Mouse (Mus musculus): ENCODE measurements around the gene Gm45208. TPM values are rescaled to one million over a fixed set of nuclear protein-coding genes. Genes with fewer than 3 reads are reported as not detected.

Gene Gm45208
- polyA plus RNA-seq, 1 experiment = 0.22 TPM

GRCm38 (mm10) chrX:7762137-7762920 lies 40.3 kb downstream of the Gm45208 start, which contains the start of gene Tfe3:
Gene Tfe3 (plus strand): TSS chrX:7762560.
- Histone ChIP-seq H3K4me3 (ENCODE audit: insufficient read depth, poor library complexity, severe bottlenecking) (peak within 1 kb of the TSS; percentile 66), H3ac (ENCODE audit: control insufficient read depth, insufficient read length, low read depth) (peak within 1 kb of the TSS; percentile 97), H3K36me3 (ENCODE audit: control insufficient read depth, insufficient read depth) (peaks cover 11% of the 10 kb centered on the region), H3K27me3 (ENCODE audit: control insufficient read depth, insufficient read depth, insufficient read length) (no peaks in the 10 kb centered on the region), H3K79me2 (ENCODE audit: control insufficient read depth, insufficient read depth) (peaks cover 42% of the 10 kb centered on the region), H3K79me3 (ENCODE audit: low read depth) (peaks cover 21% of the 10 kb centered on the region)
- no peak for TF ChIP-seq MAX (IDR thresholded peaks at IDR 0.05)
- TF ChIP-seq CEBPB (IDR thresholded peaks at IDR 0.05; ENCODE audit: low read depth) = no peak
- no peak for TF ChIP-seq MYOD1 (IDR thresholded peaks at IDR 0.05; ENCODE audit: control insufficient read depth, insufficient read length, low read depth)
- TF ChIP-seq MYOG (IDR thresholded peaks at IDR 0.05; ENCODE audit: control insufficient read depth, extremely low read depth, insufficient read length) = no peak
- TF ChIP-seq FOSL1 (IDR thresholded peaks at IDR 0.05; ENCODE audit: insufficient read depth, low read length, poor library complexity, severe bottlenecking) = no peak
- TF ChIP-seq CTCF (IDR thresholded peaks at IDR 0.05; ENCODE audit: control insufficient read depth, insufficient read depth, insufficient read length) = no peak
- no peak for TF ChIP-seq USF1 (IDR thresholded peaks at IDR 0.05; ENCODE audit: low read depth)

GRCm38 (mm10) chrX:7762921-7763197 lies 40.8 kb downstream of the Gm45208 start:
- Histone ChIP-seq H3K79me3 (ENCODE audit: low read depth) (peaks cover 21% of the 10 kb centered on the region), H3K4me3 (ENCODE audit: insufficient read depth, poor library complexity, severe bottlenecking) (peak overlapping the region; percentile 66), H3ac (ENCODE audit: control insufficient read depth, insufficient read length, low read depth) (peak overlapping the region; percentile 97), H3K36me3 (ENCODE audit: control insufficient read depth, insufficient read depth) (peaks cover 17% of the 10 kb centered on the region), H3K79me2 (ENCODE audit: control insufficient read depth, insufficient read depth) (peaks cover 42% of the 10 kb centered on the region), H3K27me3 (ENCODE audit: control insufficient read depth, insufficient read depth, insufficient read length) (no peaks in the 10 kb centered on the region)
- TF ChIP-seq MYOD1 (IDR thresholded peaks at IDR 0.05; ENCODE audit: control insufficient read depth, insufficient read length, low read depth) = no peak
- TF ChIP-seq MYOG (IDR thresholded peaks at IDR 0.05; ENCODE audit: control insufficient read depth, extremely low read depth, insufficient read length) = no peak
- TF ChIP-seq FOSL1 (IDR thresholded peaks at IDR 0.05; ENCODE audit: insufficient read depth, low read length, poor library complexity, severe bottlenecking) = no peak

GRCm38 (mm10) chrX:7763631-7764393 lies 41.8 kb downstream of the Gm45208 start:
- Histone ChIP-seq H3K79me2 (ENCODE audit: control insufficient read depth, insufficient read depth) (peaks cover 42% of the 10 kb centered on the region), H3K36me3 (ENCODE audit: control insufficient read depth, insufficient read depth) (peaks cover 25% of the 10 kb centered on the region), H3ac (ENCODE audit: control insufficient read depth, insufficient read length, low read depth) (peak overlapping the region; percentile 97), H3K4me3 (ENCODE audit: insufficient read depth, poor library complexity, severe bottlenecking) (peak overlapping the region; percentile 66), H3K27me3 (ENCODE audit: control insufficient read depth, insufficient read depth, insufficient read length) (no peaks in the 10 kb centered on the region), H3K79me3 (ENCODE audit: low read depth) (peaks cover 21% of the 10 kb centered on the region)
- TF ChIP-seq CTCF (IDR thresholded peaks at IDR 0.05; ENCODE audit: control insufficient read depth, insufficient read depth, insufficient read length) (no peak), CEBPB (IDR thresholded peaks at IDR 0.05; ENCODE audit: low read depth) (peak; percentile 44), USF1 (IDR thresholded peaks at IDR 0.05; ENCODE audit: low read depth) (no peak), MYOG (IDR thresholded peaks at IDR 0.05; ENCODE audit: control insufficient read depth, extremely low read depth, insufficient read length) (no peak)

GRCm38 (mm10) chrX:7764657-7765280 lies 42.7 kb downstream of the Gm45208 start:
- Histone ChIP-seq H3K79me2 (ENCODE audit: control insufficient read depth, insufficient read depth) (peaks cover 42% of the 10 kb centered on the region), H3K36me3 (ENCODE audit: control insufficient read depth, insufficient read depth) (peaks cover 33% of the 10 kb centered on the region), H3ac (ENCODE audit: control insufficient read depth, insufficient read length, low read depth) (peak overlapping the region; percentile 3), H3K79me3 (ENCODE audit: low read depth) (peaks cover 21% of the 10 kb centered on the region), H3K4me3 (ENCODE audit: insufficient read depth, poor library complexity, severe bottlenecking) (peak overlapping the region; percentile 66), H3K27me3 (ENCODE audit: control insufficient read depth, insufficient read depth, insufficient read length) (no peaks in the 10 kb centered on the region)
- no peak for TF ChIP-seq CEBPB (IDR thresholded peaks at IDR 0.05; ENCODE audit: low read depth)
- TF ChIP-seq MAX (IDR thresholded peaks at IDR 0.05) = no peak

- no peak for TF ChIP-seq MYOG (IDR thresholded peaks at IDR 0.05; ENCODE audit: control insufficient read depth, extremely low read depth, insufficient read length)
- no peak for TF ChIP-seq MAX (IDR thresholded peaks at IDR 0.05)
- no peak for TF ChIP-seq CTCF (IDR thresholded peaks at IDR 0.05; ENCODE audit: control insufficient read depth, insufficient read depth, insufficient read length)
- no peak for TF ChIP-seq USF1 (IDR thresholded peaks at IDR 0.05; ENCODE audit: low read depth)
- TF ChIP-seq MYOD1 (IDR thresholded peaks at IDR 0.05; ENCODE audit: control insufficient read depth, insufficient read length, low read depth) = no peak
- TF ChIP-seq CEBPB (IDR thresholded peaks at IDR 0.05; ENCODE audit: low read depth) = no peak
- no peak for TF ChIP-seq FOSL1 (IDR thresholded peaks at IDR 0.05; ENCODE audit: insufficient read depth, low read length, poor library complexity, severe bottlenecking)
- Histone ChIP-seq H3K27me3 (ENCODE audit: control insufficient read depth, insufficient read depth, insufficient read length) (no peaks in the 10 kb centered on the region), H3K36me3 (ENCODE audit: control insufficient read depth, insufficient read depth) (peaks cover 33% of the 10 kb centered on the region), H3K4me3 (ENCODE audit: insufficient read depth, poor library complexity, severe bottlenecking) (peak overlapping the region; percentile 21), H3K79me3 (ENCODE audit: low read depth) (peaks cover 21% of the 10 kb centered on the region), H3K79me2 (ENCODE audit: control insufficient read depth, insufficient read depth) (peaks cover 42% of the 10 kb centered on the region), H3ac (ENCODE audit: control insufficient read depth, insufficient read length, low read depth) (no peak overlapping the region)
Measured at GRCm38 (mm10) chrX:7765281-7765670, 43.2 kb downstream of the Gm45208 start.
